Mouse (Mus musculus): Measurements from ENCODE around the gene Sgms1.
"Not testable (repeated sequence)": the region's sequence is repeated elsewhere in the genome, so short reads cannot be mapped to it uniquely, and the experiment has no call there.

Gene Sgms1

DNA sequence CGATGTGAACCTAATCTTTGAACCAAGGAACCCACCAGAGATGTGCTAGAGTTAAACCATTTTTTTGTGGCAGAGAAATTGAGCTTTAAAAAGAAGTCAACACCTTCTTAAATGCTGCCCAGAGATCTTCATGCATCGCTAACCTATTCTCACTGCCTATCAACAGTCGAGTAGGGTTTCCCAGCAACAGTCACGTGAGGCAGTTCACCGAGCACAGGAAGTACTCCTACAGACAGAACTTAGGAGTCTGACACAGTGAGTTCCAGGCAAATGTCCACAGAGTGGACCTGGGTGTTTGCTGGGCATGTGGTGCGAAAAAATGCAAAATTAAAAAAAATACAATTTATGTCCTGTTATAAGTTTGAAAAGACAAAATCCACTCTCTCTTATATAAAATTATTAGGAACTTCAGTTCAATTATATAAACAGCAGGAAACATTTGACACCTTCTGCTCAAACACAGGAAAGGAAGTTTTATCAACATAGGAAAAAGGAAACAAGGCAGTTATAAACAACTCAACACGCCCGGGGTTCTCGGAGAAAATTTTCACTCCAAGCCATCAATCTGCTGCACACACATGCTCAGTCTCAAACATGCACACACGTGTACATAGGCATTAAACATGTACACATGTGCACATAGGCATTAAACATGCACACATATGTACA is 64.3 kb downstream of the Sgms1 start:
- DNase-seq (ENCODE audit: low spot score) = no peak

GRCm38 (mm10) chr19:32324550-32324949 is 65.0 kb downstream of the Sgms1 start:
- no peak for DNase-seq (ENCODE audit: low spot score)

DNA sequence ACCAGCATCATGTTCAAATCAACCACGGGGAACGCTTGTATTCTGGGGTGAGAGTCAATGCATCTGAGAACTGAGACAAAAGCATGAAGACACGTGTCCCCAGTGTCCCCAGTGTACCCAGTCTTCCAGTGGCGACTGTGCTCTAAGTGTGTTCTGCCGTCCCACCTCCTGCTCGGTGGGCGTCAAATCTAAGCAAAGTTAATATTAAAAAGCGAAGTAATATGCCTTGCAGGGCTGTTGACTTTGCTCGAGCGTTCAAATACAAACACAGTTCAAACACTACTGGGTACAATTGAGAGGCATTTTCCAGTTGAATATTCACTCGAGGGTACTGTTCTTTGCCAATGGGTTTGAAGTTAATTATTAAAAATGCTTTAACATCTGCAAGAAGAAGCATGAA is 66.4 kb downstream of the Sgms1 start:
- DNase-seq (ENCODE audit: low spot score) = no peak

DNA sequence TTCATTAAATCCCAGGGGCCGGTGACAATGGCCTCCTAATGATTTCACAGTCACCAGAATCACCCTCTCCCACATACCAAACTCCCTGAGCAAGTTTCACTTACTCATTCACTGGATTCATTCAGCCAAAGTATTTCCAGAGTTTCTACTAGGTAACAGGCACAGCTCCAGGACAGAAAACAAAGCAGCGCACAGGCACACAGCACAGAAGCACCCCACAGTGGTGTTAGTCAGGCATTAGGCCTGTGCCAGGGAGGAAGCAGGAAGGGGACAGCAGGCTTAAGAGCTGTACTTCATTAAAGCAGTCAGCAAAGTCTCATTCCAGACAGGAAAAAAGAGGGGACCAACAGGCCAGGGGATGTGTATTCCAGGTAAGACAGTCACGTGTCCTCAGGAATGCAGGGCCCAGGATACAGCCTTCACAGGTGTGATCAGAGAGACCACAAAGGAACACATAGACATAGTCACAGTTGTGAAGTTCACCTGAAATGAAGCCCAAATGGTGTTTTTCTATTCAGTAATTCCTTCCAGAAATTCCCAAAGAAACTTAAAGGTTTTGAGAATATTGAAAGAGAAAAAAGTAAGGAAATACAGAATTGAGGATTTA is 67.0 kb downstream of the Sgms1 start:
- no peak for DNase-seq (ENCODE audit: low spot score)

GRCm38 (mm10) chr19:32320366-32320666 is 69.2 kb downstream of the Sgms1 start:
- peak; percentile 78 for DNase-seq (ENCODE audit: low spot score)

GRCm38 (mm10) chr19:32319531-32320365 is 69.8 kb downstream of the Sgms1 start:
- no peak for DNase-seq (ENCODE audit: low spot score)

GRCm38 (mm10) chr19:32319057-32319456 is 70.5 kb downstream of the Sgms1 start:
- no peak for DNase-seq (ENCODE audit: low spot score)

GRCm38 (mm10) chr19:32317347-32317746 is 72.2 kb downstream of the Sgms1 start:
- not testable (repeated sequence) for DNase-seq (ENCODE audit: low spot score)

DNA sequence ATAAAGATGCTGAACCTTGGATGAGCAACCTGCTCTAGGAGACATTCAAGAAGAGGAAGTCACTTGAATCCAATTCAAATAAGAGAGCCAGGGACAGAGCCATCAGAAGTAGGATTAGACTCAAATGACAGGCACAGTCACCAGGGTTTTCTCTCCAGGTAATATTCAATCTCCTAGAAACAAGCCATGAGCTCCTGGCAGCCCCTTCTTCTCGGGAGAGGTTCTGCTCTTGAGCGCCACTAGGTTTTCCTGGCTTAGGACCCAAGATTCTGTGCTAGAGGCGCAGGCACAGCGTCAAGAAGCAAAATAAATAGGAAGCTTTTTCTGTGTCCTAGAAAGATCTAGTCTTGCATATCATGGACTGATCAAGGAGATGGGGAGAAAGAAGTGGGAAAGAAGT is 76.2 kb downstream of the Sgms1 start:
- DNase-seq (ENCODE audit: low spot score) = no peak

DNA sequence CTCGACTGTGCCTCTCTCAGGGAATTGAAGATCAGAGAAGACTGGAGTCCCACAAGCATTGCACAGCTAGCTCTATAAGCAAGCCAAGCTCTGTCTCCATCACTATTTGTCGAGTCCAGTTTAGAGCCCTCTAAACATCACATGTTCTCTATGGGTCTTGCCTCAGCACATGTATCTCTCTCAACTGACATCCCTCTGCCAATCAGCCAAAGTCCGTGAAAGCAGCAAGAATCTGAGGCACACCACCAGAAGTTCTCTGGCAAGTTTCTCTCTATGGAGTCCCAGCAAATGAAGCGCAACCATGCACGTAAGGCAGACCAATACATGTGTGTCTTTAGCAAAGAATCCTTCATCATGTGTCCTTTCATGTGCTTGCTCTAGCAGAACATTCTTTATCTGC is 77.8 kb downstream of the Sgms1 start:
- DNase-seq (ENCODE audit: low spot score) = no peak

DNA sequence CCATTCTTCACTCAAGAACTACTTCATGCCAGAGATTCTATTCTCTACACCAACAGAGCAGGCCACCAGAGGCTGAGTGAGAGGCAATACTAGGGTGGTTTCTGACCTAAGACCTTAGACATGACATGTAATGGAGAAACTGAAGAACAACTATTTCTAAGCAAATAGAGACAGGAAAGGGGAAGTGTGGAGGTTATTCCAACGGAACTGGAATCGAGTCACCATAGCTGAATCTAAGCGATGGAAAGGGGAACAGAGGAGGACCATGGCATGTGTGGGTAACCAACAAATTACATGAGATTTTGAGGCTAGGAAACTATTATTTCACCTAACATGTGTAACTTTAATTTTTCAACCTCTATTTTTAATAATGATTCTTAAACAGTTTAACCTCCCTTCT is 78.5 kb downstream of the Sgms1 start:
- no peak for DNase-seq (ENCODE audit: low spot score)

GRCm38 (mm10) chr19:32310483-32310882 is 79.0 kb downstream of the Sgms1 start:
- no peak for DNase-seq (ENCODE audit: low spot score)

- DNase-seq (ENCODE audit: low spot score) = no peak
These were observed 80.2 kb downstream of the Sgms1 start for GRCm38 (mm10) chr19:32309346-32309745.

GRCm38 (mm10) chr19:32308311-32308710 is 81.2 kb downstream of the Sgms1 start:
- DNase-seq (ENCODE audit: low spot score) = no peak

- no peak for DNase-seq (ENCODE audit: low spot score)
These were observed 84.6 kb downstream of the Sgms1 start for GRCm38 (mm10) chr19:32304898-32305297.

GRCm38 (mm10) chr19:32304008-32304873 is 85.3 kb downstream of the Sgms1 start:
- no peak for DNase-seq (ENCODE audit: low spot score)

GRCm38 (mm10) chr19:32302835-32303381 is 86.6 kb downstream of the Sgms1 start:
- DNase-seq (ENCODE audit: low spot score) = no peak

DNA sequence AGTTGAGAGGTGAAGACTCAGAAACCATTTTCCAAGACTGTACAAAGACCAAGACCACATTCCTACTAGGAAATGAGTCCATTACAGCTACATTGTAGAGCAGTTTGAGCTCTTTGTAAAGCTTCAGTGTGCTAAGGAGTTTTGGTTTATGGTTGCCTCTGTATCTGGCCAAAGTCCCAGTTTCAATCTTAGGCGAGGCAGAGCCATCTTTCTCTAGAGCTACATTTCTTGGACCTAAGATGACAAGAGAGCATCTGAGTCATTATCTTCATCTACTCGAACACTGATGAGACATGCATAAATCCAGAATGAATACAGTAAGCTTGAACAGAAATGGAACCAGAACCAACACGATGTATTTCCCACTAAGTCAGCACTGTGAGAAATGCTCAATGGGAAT is 87.9 kb downstream of the Sgms1 start:
- DNase-seq (ENCODE audit: low spot score) = no peak

DNA sequence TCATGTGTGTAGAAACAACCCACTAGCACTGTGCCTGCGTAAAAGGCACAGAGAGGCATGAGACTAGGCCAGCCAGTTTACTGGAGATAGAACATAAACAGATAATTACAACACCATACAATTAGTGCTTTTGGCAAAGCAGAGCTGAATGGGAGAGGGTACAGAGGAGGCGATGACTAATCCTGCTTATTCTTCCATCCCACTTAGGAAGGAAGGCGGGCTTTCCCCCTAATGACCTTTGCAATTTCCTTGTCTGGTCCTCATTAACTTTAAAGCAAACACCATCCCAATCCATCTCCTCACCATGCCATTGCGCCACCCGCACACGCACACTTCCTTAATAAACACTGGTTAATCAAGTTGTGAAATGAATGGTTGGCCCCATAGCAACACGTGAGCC is 91.3 kb downstream of the Sgms1 start:
- no peak for DNase-seq (ENCODE audit: low spot score)

DNA sequence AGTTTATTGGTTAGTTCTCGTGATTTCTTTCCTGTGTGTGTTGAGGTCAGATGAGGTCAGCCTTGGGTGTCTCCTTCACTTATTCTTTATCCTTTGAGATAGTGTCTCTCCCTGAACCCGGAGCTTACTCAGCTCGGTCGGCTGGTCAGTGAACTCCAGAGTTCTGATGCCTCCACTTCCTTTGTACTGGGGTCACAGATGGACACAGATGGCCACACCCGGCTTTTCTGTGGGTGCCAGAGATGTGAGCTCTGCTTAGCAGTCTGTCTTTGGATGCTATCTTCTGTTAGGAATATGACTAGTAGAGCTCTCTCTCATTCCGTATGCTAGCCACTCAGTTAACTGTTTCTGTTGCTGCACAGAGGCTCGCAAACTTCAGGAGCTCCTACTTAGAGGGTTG is 92.7 kb downstream of the Sgms1 start:
- DNase-seq (ENCODE audit: low spot score) = no peak

DNA sequence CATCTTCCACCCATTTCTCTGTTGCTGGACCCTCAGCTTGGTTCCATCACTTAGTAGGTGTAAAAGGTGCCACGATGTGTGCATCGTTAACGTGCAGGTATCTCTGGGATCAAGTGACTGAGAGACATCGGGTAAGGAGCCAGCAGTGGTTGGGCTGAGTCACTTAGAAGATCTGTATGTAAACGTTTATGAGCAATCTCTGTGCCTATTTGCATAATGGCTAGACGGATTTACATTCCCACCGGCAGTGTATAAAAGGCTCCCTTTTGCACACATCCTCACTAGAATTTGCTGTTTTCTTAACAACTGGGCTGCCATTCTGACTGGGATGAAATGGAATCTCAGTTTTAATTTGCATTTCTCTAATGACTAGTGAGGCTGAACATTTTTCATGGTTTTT is 93.9 kb downstream of the Sgms1 start:
- DNase-seq (ENCODE audit: low spot score) = no peak
